Mouse (Mus musculus) embryonic facial prominence, embryonic 11.5 days (tissue): ENCODE data around the gene Kmt2d. TPM values are rescaled to one million over a fixed set of nuclear protein-coding genes. Genes with fewer than 3 reads are reported as not detected.

Experiments
- ATAC-seq: fragments of 200-750 bp; cut with Nextera tagmentation; replicated peaks from 2 replicates; pipeline ENCODE4 v1.8.0; 2017; ENCODE audit warnings: low read depth; ENCODE audit not compliant: insufficient number of reproducible peaks, low FRiP score, low TSS enrichment
- DNase-seq: peaks from one replicate; pipeline ENCODE4 v3.0.0-alpha.2; 2015; ENCODE audit warnings: low spot score
- H3K27ac ChIP-seq: fragments of 300-500 bp; sonication (generic); replicated peaks from 2 replicates; pipeline ENCODE4 v1.5.1; 2014; ENCODE audit warnings: mild to moderate bottlenecking, low read depth, low read length, control low read depth
- H3K27me3 ChIP-seq: fragments of 300-500 bp; sonication (generic); 2 replicates; pipeline ENCODE4 v1.6.1; 2014; ENCODE audit warnings: mild to moderate bottlenecking, low read length, moderate library complexity, mixed read lengths; ENCODE audit not compliant: control insufficient read depth, insufficient read depth
- H3K36me3 ChIP-seq: fragments of 300-500 bp; sonication (generic); replicated peaks from 2 replicates; pipeline ENCODE4 v1.6.1; 2014; ENCODE audit warnings: low read depth, mild to moderate bottlenecking, low read length, moderate library complexity, mixed read lengths; ENCODE audit not compliant: control insufficient read depth, insufficient read depth
- H3K4me1 ChIP-seq: fragments of 300-500 bp; sonication (generic); 2 replicates; pipeline ENCODE4 v1.6.1; 2014; ENCODE audit warnings: low read length, mixed read lengths; ENCODE audit not compliant: control insufficient read depth, insufficient read depth
- H3K4me2 ChIP-seq: fragments of 300-500 bp; sonication (generic); 2 replicates; pipeline ENCODE4 v1.6.1; 2014; ENCODE audit warnings: low read depth, mild to moderate bottlenecking, control low read depth, low read length, moderate library complexity
- H3K4me3 ChIP-seq: fragments of 300-500 bp; sonication (generic); 2 replicates; pipeline ENCODE4 v1.5.1; 2014; ENCODE audit warnings: low read depth, low read length, control low read depth
- H3K9ac ChIP-seq: fragments of 300-500 bp; sonication (generic); replicated peaks from 2 replicates; pipeline ENCODE4 v1.6.1; 2014; ENCODE audit warnings: mild to moderate bottlenecking, control low read depth, low read length
- H3K9me3 ChIP-seq: fragments of 300-500 bp; sonication (generic); replicated peaks from 2 replicates; pipeline ENCODE4 v1.6.1; 2016; ENCODE audit warnings: mild to moderate bottlenecking, low read length, inconsistent platforms, mixed read lengths; ENCODE audit not compliant: control insufficient read depth
- WGBS: fragments of 180-500 bp; shearing (Covaris S2); extraction: QIAGEN DNeasy Blood & Tissue Kit; methylation state at CpG from one replicate; pipeline ENCODE4 v1.1.7; 2014; 5-methylcytosine and 5-hydroxymethylcytosine counted together
- polyA plus RNA-seq: library from polyadenylated mRNA; unstranded; fragments of >200 nt; fragmentation: Nextera tagmentation; extraction: Ambion mirVana; gene quantifications from 2 replicates; pipeline ENCODE4 v1.2.1, GENCODE M21; 2014

The Kmt2d gene
- polyA plus RNA-seq, 1 experiment from 2014 or later: 11.6 TPM

- Histone ChIP-seq H3K4me3 (no peak overlapping the region), H3K4me2 (no peak overlapping the region), H3K9ac (no peak overlapping the region), H3K9me3 (no peaks in the 10 kb centered on the region), H3K36me3 (no peaks in the 10 kb centered on the region), H3K27me3 (peaks cover 85% of the 10 kb centered on the region), H3K4me1 (peaks cover 16% of the 10 kb centered on the region), H3K27ac (no peak overlapping the region)
- peak; percentile 49 for DNase-seq
- no peak for ATAC-seq
- 3% methylated on average over 8 of the region's 8 CpGs for WGBS
Observed at GRCm38 (mm10) chr15:98802926-98803325, 68.1 kb downstream of the Kmt2d start.

DNA sequence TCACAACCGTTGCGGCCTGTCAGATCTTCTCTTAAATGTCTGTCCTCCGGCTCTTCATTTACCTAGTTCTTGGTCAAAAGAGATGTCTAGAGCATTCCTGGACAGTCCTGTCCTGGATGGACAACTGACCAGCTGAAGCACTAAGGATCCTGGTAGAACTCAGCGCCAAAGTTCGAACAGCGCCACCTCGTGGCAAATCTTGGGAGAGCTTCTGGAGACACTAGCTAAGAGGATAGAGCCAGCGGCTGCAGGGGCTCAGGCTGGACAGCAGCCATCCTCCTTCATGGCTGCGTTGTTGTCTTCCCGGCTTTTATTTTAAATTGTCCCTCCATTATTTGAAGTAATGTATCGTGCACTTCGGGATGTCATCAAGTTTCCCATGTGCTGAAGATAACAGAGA lies 71.6 kb downstream of the Kmt2d start:
- Histone ChIP-seq H3K4me1 (peaks cover 3% of the 10 kb centered on the region), H3K27me3 (peaks cover 83% of the 10 kb centered on the region), H3K36me3 (no peaks in the 10 kb centered on the region), H3K27ac (no peak overlapping the region), H3K4me3 (no peak overlapping the region), H3K9me3 (no peaks in the 10 kb centered on the region), H3K4me2 (no peak overlapping the region), H3K9ac (no peak overlapping the region)
- DNase-seq: peak; percentile 91
- no peak for ATAC-seq
- WGBS: 13% methylated on average over 12 of the region's 12 CpGs

DNA sequence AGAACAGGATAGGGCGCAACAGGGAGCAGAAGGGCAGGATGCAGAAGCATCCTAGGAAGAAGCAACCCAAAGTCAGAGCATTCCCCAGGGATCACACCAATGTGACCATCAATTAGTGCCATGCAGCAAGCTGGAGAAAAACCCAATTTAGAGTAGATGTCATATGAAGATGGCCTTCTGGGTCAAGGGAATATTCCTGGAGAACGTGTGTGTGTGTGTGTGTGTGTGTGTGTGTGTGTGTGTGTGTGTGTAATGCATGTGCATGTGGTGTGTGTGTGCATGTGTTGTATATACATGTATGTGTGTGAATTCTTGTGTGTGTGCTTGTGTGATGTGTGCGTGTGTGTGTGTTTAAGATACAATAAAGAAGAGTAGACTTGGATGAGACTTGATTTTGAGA lies 72.1 kb downstream of the Kmt2d start:
- Histone ChIP-seq H3K27ac (no peak overlapping the region), H3K9ac (no peak overlapping the region), H3K4me3 (no peak overlapping the region), H3K27me3 (peaks cover 84% of the 10 kb centered on the region), H3K9me3 (no peaks in the 10 kb centered on the region), H3K4me2 (no peak overlapping the region), H3K36me3 (no peaks in the 10 kb centered on the region), H3K4me1 (peaks cover 3% of the 10 kb centered on the region)
- WGBS: 41% methylated on average over 3 of the region's 3 CpGs
- no peak for ATAC-seq
- no peak for DNase-seq

- no peak overlapping the region for H3K27ac ChIP-seq
- no peak overlapping the region for H3K9ac ChIP-seq
- H3K9me3 ChIP-seq: no peaks in the 10 kb centered on the region; the same call in 1 of the 2 replicates
- H3K4me1 ChIP-seq: peaks cover 3% of the 10 kb centered on the region
- 2% methylated on average over 28 of the region's 28 CpGs for WGBS
- peak; percentile 61 for DNase-seq
- peaks cover 84% of the 10 kb centered on the region for H3K27me3 ChIP-seq
- no peak overlapping the region for H3K4me3 ChIP-seq
- H3K4me2 ChIP-seq: 0 out of 2 replicates have a peak overlapping the region, but pooled peaks have one; percentile 7
- ATAC-seq: peak; percentile 76
- H3K36me3 ChIP-seq: no peaks in the 10 kb centered on the region
Observed at GRCm38 (mm10) chr15:98797835-98798492, 73.0 kb downstream of the Kmt2d start.

GRCm38 (mm10) chr15:98796803-98797595 lies 74.0 kb downstream of the Kmt2d start:
- H3K4me1 ChIP-seq: peaks cover 3% of the 10 kb centered on the region; the same call in 1 of the 2 replicates
- H3K4me2 ChIP-seq: no peak overlapping the region
- 4% methylated on average over 13 of the region's 13 CpGs for WGBS
- no peaks in the 10 kb centered on the region; the same call in 1 of the 2 replicates for H3K9me3 ChIP-seq
- no peak overlapping the region for H3K9ac ChIP-seq
- no peak overlapping the region for H3K27ac ChIP-seq
- H3K36me3 ChIP-seq: no peaks in the 10 kb centered on the region
- ATAC-seq: no peak
- H3K27me3 ChIP-seq: peaks cover 87% of the 10 kb centered on the region
- no peak overlapping the region for H3K4me3 ChIP-seq
- DNase-seq: peak; percentile 42

DNA sequence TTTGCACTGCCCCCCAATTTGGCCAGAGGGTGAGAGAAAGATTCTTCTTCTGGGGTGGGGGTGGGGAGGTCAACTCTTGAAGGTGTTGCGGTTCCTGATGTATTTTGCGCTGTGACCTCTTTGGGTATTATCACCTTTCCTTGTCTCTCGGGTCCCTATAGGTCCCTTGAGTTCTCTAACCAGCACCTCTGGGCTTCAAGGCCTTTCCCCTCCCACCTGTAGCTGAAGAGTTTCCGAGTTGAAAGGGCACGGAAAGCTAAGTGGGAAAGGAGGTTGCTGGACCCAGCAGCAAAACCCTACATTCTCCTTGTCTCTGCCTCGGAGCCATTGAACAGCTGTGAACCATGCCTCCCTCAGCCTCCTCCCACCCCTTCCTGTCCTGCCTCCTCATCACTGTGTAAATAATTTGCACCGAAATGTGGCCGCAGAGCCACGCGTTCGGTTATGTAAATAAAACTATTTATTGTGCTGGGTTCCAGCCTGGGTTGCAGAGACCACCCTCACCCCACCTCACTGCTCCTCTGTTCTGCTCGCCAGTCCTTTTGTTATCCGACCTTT lies 77.8 kb downstream of the Kmt2d start:
- H3K27ac ChIP-seq: no peak overlapping the region
- H3K9ac ChIP-seq: no peak overlapping the region
- peak; percentile 9 for DNase-seq

GRCm38 (mm10) chr15:98792233-98793020 lies 78.6 kb downstream of the Kmt2d start:
- Histone ChIP-seq H3K27ac (no peak overlapping the region), H3K4me3 (peak overlapping the region; percentile 12; the same call in 1 of the 2 replicates), H3K27me3 (peaks cover 96% of the 10 kb centered on the region), H3K9me3 (no peaks in the 10 kb centered on the region; the same call in 1 of the 2 replicates), H3K4me2 (peak overlapping the region; percentile 20; the same call in 1 of the 2 replicates), H3K9ac (no peak overlapping the region), H3K4me1 (no peaks in the 10 kb centered on the region; the same call in 1 of the 2 replicates), H3K36me3 (no peaks in the 10 kb centered on the region)
- ATAC-seq (no peak), DNase-seq (peak; percentile 11)
- 2% methylated on average over 75 of the region's 75 CpGs for WGBS

More for the DNA sequence above, 77.8 kb downstream of the Kmt2d start:
- Histone ChIP-seq H3K4me1 (peaks cover 3% of the 10 kb centered on the region; the same call in 1 of the 2 replicates), H3K27me3 (peaks cover 98% of the 10 kb centered on the region), H3K36me3 (no peaks in the 10 kb centered on the region), H3K9me3 (no peaks in the 10 kb centered on the region; the same call in 1 of the 2 replicates), H3K4me3 (no peak overlapping the region), H3K4me2 (no peak overlapping the region)
- WGBS: 6% methylated on average over 13 of the region's 13 CpGs
- no peak for ATAC-seq
